Mouse (Mus musculus): ENCODE measurements around the gene Tspan5. TPM values are rescaled to one million over a fixed set of nuclear protein-coding genes. Genes with fewer than 3 reads are reported as not detected.
A peak's percentile ranks its signal among the peaks of the same experiment; 100 is the strongest.

The Tspan5 gene
- polyA plus RNA-seq, 1 experiment from 2014 or later: 55.3 TPM

- H3K27ac ChIP-seq (replicated peaks): peak overlapping the region; percentile 35; the same call in 1 of the 2 replicates
- H3K27me3 ChIP-seq: no peaks in the 10 kb centered on the region
- peak; percentile 53; the same call in 1 of the 2 replicates for ATAC-seq (ENCODE audit: low FRiP score, low read depth)
- H3K4me3 ChIP-seq: no peak overlapping the region
- H3K4me2 ChIP-seq (replicated peaks): no peak overlapping the region
- H3K9me3 ChIP-seq: no peaks in the 10 kb centered on the region
- H3K9ac ChIP-seq (replicated peaks): no peak overlapping the region
- H3K4me1 ChIP-seq: peaks cover 28% of the 10 kb centered on the region
- 41% methylated on average over 11 of the region's 11 CpGs for WGBS
- no peaks in the 10 kb centered on the region for H3K36me3 ChIP-seq
Observed at GRCm38 (mm10) chr3:138760685-138761119, 18.7 kb downstream of the Tspan5 start.

- peaks cover 28% of the 10 kb centered on the region for H3K4me1 ChIP-seq
- H3K9me3 ChIP-seq: no peaks in the 10 kb centered on the region
- no peak for ATAC-seq (ENCODE audit: low FRiP score, low read depth)
- no peaks in the 10 kb centered on the region for H3K36me3 ChIP-seq
- no peak overlapping the region for H3K27ac ChIP-seq (replicated peaks)
- no peaks in the 10 kb centered on the region for H3K27me3 ChIP-seq
- no peak overlapping the region for H3K4me3 ChIP-seq
- 90% methylated on average over 13 of the region's 13 CpGs for WGBS
- H3K4me2 ChIP-seq (replicated peaks): no peak overlapping the region
- H3K9ac ChIP-seq (replicated peaks): no peak overlapping the region
Observed at GRCm38 (mm10) chr3:138761531-138761930, 19.5 kb downstream of the Tspan5 start.

GRCm38 (mm10) chr3:138763941-138764340 is 21.9 kb downstream of the Tspan5 start:
- Histone ChIP-seq H3K27ac (replicated peaks) (no peak overlapping the region), H3K9me3 (no peaks in the 10 kb centered on the region), H3K27me3 (no peaks in the 10 kb centered on the region), H3K36me3 (no peaks in the 10 kb centered on the region), H3K4me1 (peaks cover 30% of the 10 kb centered on the region), H3K4me2 (replicated peaks) (no peak overlapping the region), H3K9ac (replicated peaks) (no peak overlapping the region), H3K4me3 (no peak overlapping the region)
- no peak for ATAC-seq (ENCODE audit: low FRiP score, low read depth)
- WGBS: 87% methylated on average over 9 of the region's 9 CpGs

GRCm38 (mm10) chr3:138764782-138765181 is 22.8 kb downstream of the Tspan5 start:
- H3K27me3 ChIP-seq: no peaks in the 10 kb centered on the region
- H3K9me3 ChIP-seq: no peaks in the 10 kb centered on the region
- H3K4me3 ChIP-seq: no peak overlapping the region
- no peak overlapping the region for H3K27ac ChIP-seq (replicated peaks)
- no peak overlapping the region for H3K4me2 ChIP-seq (replicated peaks)
- 80% methylated on average over 3 of the region's 3 CpGs for WGBS
- no peaks in the 10 kb centered on the region for H3K36me3 ChIP-seq
- H3K9ac ChIP-seq (replicated peaks): no peak overlapping the region
- ATAC-seq (ENCODE audit: low FRiP score, low read depth): no peak
- peaks cover 30% of the 10 kb centered on the region for H3K4me1 ChIP-seq

GRCm38 (mm10) chr3:138767034-138767433 is 25.0 kb downstream of the Tspan5 start:
- H3K36me3 ChIP-seq: no peaks in the 10 kb centered on the region
- H3K27ac ChIP-seq (replicated peaks): no peak overlapping the region
- no peak overlapping the region for H3K9ac ChIP-seq (replicated peaks)
- H3K4me3 ChIP-seq: no peak overlapping the region
- H3K9me3 ChIP-seq: no peaks in the 10 kb centered on the region
- ATAC-seq (ENCODE audit: low FRiP score, low read depth): no peak
- 75% methylated on average over 8 of the region's 8 CpGs for WGBS
- H3K4me1 ChIP-seq: peaks cover 22% of the 10 kb centered on the region; the same call in 1 of the 2 replicates
- no peak overlapping the region for H3K4me2 ChIP-seq (replicated peaks)
- H3K27me3 ChIP-seq: no peaks in the 10 kb centered on the region

GRCm38 (mm10) chr3:138768541-138769093 is 26.6 kb downstream of the Tspan5 start:
- no peaks in the 10 kb centered on the region for H3K27me3 ChIP-seq
- 72% methylated on average over 12 of the region's 12 CpGs for WGBS
- no peak overlapping the region for H3K9ac ChIP-seq (replicated peaks)
- no peak overlapping the region for H3K4me3 ChIP-seq
- H3K36me3 ChIP-seq: no peaks in the 10 kb centered on the region
- no peak overlapping the region for H3K4me2 ChIP-seq (replicated peaks)
- peaks cover 24% of the 10 kb centered on the region; the same call in 1 of the 2 replicates for H3K4me1 ChIP-seq
- no peak overlapping the region for H3K27ac ChIP-seq (replicated peaks)
- no peaks in the 10 kb centered on the region for H3K9me3 ChIP-seq
- ATAC-seq (ENCODE audit: low FRiP score, low read depth): no peak

- Histone ChIP-seq H3K36me3 (no peaks in the 10 kb centered on the region), H3K9me3 (no peaks in the 10 kb centered on the region), H3K4me1 (peaks cover 30% of the 10 kb centered on the region), H3K27me3 (no peaks in the 10 kb centered on the region), H3K4me2 (replicated peaks) (no peak overlapping the region), H3K27ac (replicated peaks) (0 out of 2 replicates have a peak overlapping the region, but pooled peaks have one; percentile 5), H3K9ac (replicated peaks) (no peak overlapping the region), H3K4me3 (no peak overlapping the region)
- ATAC-seq (ENCODE audit: low FRiP score, low read depth): no peak
- WGBS: 63% methylated on average over 10 of the region's 10 CpGs
Observed at GRCm38 (mm10) chr3:138770650-138771331, 28.8 kb downstream of the Tspan5 start.

GRCm38 (mm10) chr3:138771549-138772333 is 29.7 kb downstream of the Tspan5 start:
- Histone ChIP-seq H3K9me3 (no peaks in the 10 kb centered on the region), H3K36me3 (no peaks in the 10 kb centered on the region), H3K4me1 (peaks cover 33% of the 10 kb centered on the region), H3K27ac (replicated peaks) (no peak overlapping the region), H3K9ac (replicated peaks) (no peak overlapping the region), H3K27me3 (no peaks in the 10 kb centered on the region), H3K4me3 (no peak overlapping the region), H3K4me2 (replicated peaks) (no peak overlapping the region)
- ATAC-seq (ENCODE audit: low FRiP score, low read depth): no peak
- 82% methylated on average over 12 of the region's 12 CpGs for WGBS

GRCm38 (mm10) chr3:138773871-138774606 is 32.0 kb downstream of the Tspan5 start:
- H3K4me1 ChIP-seq: peaks cover 35% of the 10 kb centered on the region
- no peaks in the 10 kb centered on the region for H3K9me3 ChIP-seq
- H3K4me3 ChIP-seq: no peak overlapping the region
- no peaks in the 10 kb centered on the region for H3K27me3 ChIP-seq
- H3K27ac ChIP-seq (replicated peaks): no peak overlapping the region
- no peaks in the 10 kb centered on the region for H3K36me3 ChIP-seq
- no peak overlapping the region for H3K4me2 ChIP-seq (replicated peaks)
- 76% methylated on average over 9 of the region's 9 CpGs for WGBS
- no peak overlapping the region for H3K9ac ChIP-seq (replicated peaks)
- no peak for ATAC-seq (ENCODE audit: low FRiP score, low read depth)

GRCm38 (mm10) chr3:138774607-138774943 is 32.6 kb downstream of the Tspan5 start:
- Histone ChIP-seq H3K27ac (replicated peaks) (no peak overlapping the region), H3K9me3 (no peaks in the 10 kb centered on the region), H3K4me2 (replicated peaks) (no peak overlapping the region), H3K4me1 (peaks cover 36% of the 10 kb centered on the region), H3K4me3 (no peak overlapping the region), H3K9ac (replicated peaks) (no peak overlapping the region), H3K36me3 (no peaks in the 10 kb centered on the region), H3K27me3 (no peaks in the 10 kb centered on the region)
- WGBS: 76% methylated on average over 4 of the region's 4 CpGs
- no peak for ATAC-seq (ENCODE audit: low FRiP score, low read depth)

GRCm38 (mm10) chr3:138775926-138776715 is 34.1 kb downstream of the Tspan5 start:
- Histone ChIP-seq H3K4me3 (no peak overlapping the region), H3K4me2 (replicated peaks) (no peak overlapping the region), H3K27me3 (no peaks in the 10 kb centered on the region), H3K9ac (replicated peaks) (no peak overlapping the region), H3K9me3 (no peaks in the 10 kb centered on the region), H3K27ac (replicated peaks) (no peak overlapping the region), H3K36me3 (no peaks in the 10 kb centered on the region), H3K4me1 (peaks cover 37% of the 10 kb centered on the region)
- no peak for ATAC-seq (ENCODE audit: low FRiP score, low read depth)
- WGBS: 84% methylated on average over 7 of the region's 7 CpGs
